Mouse (Mus musculus): ENCODE data around the gene Ctsl.

DNA sequence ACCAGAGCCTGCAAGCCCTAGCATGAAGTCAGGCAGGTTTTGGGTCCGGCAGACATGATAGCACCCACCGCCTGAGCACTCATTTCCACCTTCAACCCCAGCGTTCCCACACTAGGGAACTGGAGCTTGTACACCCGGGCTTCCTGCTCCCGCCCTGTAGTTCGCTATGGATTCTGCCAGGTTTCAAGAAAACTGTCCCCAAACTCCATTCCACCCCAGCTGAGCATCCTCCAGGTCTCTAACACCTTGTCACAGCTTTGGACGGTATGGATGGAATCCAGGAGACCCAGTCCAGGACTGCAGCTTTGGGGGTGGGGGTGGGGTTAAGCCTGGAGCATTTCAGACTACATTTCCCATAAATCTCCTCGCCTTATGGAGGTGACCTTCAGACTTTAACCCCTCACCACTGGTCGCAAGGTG, 26.6 kb downstream of the Ctsl start:
- TF ChIP-seq CHD2 (IDR thresholded peaks at IDR 0.05; ENCODE audit: low read depth, low read length) (no peak), ZNF384 (IDR thresholded peaks at IDR 0.05; ENCODE audit: low read depth, low read length) (no peak)

Measured in ES-E14 (cell line).